Mouse (Mus musculus) liver, adult 2 months (tissue): ENCODE results near the gene Lrrtm1.

Experiments
- CTCF ChIP-seq: fragments of 200-500 bp; IDR thresholded peaks from 2 replicates; pipeline ENCODE4 v1.5.1; 2011; ENCODE audit warnings: low read depth, low read length, control low read depth
- POLR2A ChIP-seq: fragments of 200-500 bp; IDR thresholded peaks from 2 replicates; pipeline ENCODE4 v1.6.1; 2011; ENCODE audit warnings: low read length, control low read depth; ENCODE audit not compliant: insufficient read depth; ENCODE audit errors: extremely low read depth

GRCm38 (mm10) chr6:77209183-77209582 lies 33.3 kb upstream of the Lrrtm1 start:
- TF ChIP-seq POLR2A (no peak), CTCF (no peak)
